Mouse (Mus musculus) spleen, adult 2 months (tissue): ENCODE data around the gene Clptm1.

ENCODE experiments used
- CTCF ChIP-seq: fragments of 200-500 bp; IDR thresholded peaks from 2 replicates; pipeline ENCODE4 v1.5.1; 2011; ENCODE audit warnings: mild to moderate bottlenecking, inconsistent platforms; ENCODE audit not compliant: insufficient read depth, insufficient read length, insufficient replicate concordance; ENCODE audit errors: extremely low read depth
- POLR2A ChIP-seq: fragments of 200-500 bp; IDR thresholded peaks from 2 replicates; pipeline ENCODE4 v1.6.1; 2011; ENCODE audit warnings: low read depth, low read length, inconsistent platforms

- TF ChIP-seq POLR2A: no peak
- no peak for TF ChIP-seq CTCF
Measured at GRCm38 (mm10) chr7:19664455-19664954, 328 bp downstream of the Clptm1 start.
